Mouse (Mus musculus): Measurements from ENCODE around the gene Mnd1. TPM values are rescaled to one million over a fixed set of nuclear protein-coding genes. Genes with fewer than 3 reads are reported as not detected.

Gene Mnd1
- polyA plus RNA-seq, 1 experiment from 2014 or later = 6.8 TPM

DNA sequence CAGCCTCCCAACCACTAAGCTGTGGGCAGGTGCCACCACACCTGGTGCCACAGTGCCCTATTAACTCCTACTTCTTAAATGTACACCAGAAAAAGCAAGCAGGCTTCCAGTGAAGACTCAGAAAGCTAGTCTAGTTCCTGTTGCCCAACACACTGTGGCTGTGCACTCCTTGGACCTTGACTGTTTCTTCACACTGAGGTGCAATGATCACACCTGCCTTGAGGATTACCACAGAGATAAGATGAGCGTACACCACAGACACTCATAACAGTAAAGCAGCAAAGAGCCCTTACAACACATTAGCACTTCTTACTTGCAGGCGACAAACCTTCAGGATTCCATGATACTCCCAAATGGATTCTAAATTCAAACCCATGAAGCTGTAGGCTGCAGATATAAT lies 62.7 kb downstream of the Mnd1 start:
- Histone ChIP-seq H3K4me1 (replicated peaks) (no peaks in the 10 kb centered on the region), H3K27ac (replicated peaks) (no peak overlapping the region), H3K9me3 (replicated peaks) (no peaks in the 10 kb centered on the region), H3K4me3 (replicated peaks) (no peak overlapping the region), H3K9ac (no peak overlapping the region), H3K4me2 (no peak overlapping the region), H3K36me3 (replicated peaks) (no peaks in the 10 kb centered on the region), H3K27me3 (no peaks in the 10 kb centered on the region)
- ATAC-seq (ENCODE audit: insufficient read depth) = no peak
- 69% methylated on average over 2 of the region's 2 CpGs for WGBS (ENCODE audit: insufficient replicate concordance)

DNA sequence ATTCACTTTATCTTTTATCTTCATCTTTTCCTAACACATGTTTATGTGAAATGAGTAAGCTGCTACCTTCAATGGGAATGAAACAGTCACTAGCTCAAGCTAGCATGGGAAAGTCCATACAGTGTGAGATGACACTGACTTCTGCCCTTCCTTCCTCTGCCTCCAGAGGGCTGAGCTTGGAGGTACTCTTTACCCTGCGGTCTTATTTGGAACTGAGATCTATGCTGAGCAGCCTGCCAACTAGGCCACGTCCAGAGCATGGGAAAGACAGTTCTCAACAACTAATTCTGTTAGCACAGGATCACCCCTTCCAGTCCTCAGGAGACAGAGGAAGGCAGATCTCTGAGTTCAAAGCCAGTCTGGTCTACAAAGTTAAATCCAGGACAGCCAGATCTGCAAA lies 64.6 kb downstream of the Mnd1 start:
- WGBS (ENCODE audit: insufficient replicate concordance) = 23% methylated on average over 2 of the region's 2 CpGs
- no peaks in the 10 kb centered on the region for H3K27me3 ChIP-seq

GRCm38 (mm10) chr3:84086921-84087320 lies 68.7 kb downstream of the Mnd1 start:
- no peak overlapping the region for H3K27ac ChIP-seq (replicated peaks)
- H3K9ac ChIP-seq = no peak overlapping the region
- no peaks in the 10 kb centered on the region for H3K9me3 ChIP-seq (replicated peaks)
- no peak overlapping the region for H3K4me3 ChIP-seq (replicated peaks)
- no peaks in the 10 kb centered on the region for H3K36me3 ChIP-seq (replicated peaks)
- no peaks in the 10 kb centered on the region for H3K4me1 ChIP-seq (replicated peaks)
- no peaks in the 10 kb centered on the region for H3K27me3 ChIP-seq
- H3K4me2 ChIP-seq = no peak overlapping the region
- WGBS (ENCODE audit: insufficient replicate concordance) = 73% methylated on average over 2 of the region's 2 CpGs
- ATAC-seq (ENCODE audit: insufficient read depth) = no peak

More for the DNA sequence above, 64.6 kb downstream of the Mnd1 start:
- Histone ChIP-seq H3K4me3 (replicated peaks) (no peak overlapping the region), H3K4me2 (no peak overlapping the region), H3K4me1 (replicated peaks) (no peaks in the 10 kb centered on the region), H3K36me3 (replicated peaks) (no peaks in the 10 kb centered on the region), H3K27ac (replicated peaks) (no peak overlapping the region), H3K9ac (no peak overlapping the region), H3K9me3 (replicated peaks) (no peaks in the 10 kb centered on the region)
- ATAC-seq (ENCODE audit: insufficient read depth) = no peak

GRCm38 (mm10) chr3:84086337-84086736 lies 69.2 kb downstream of the Mnd1 start:
- Histone ChIP-seq H3K9ac (no peak overlapping the region), H3K27ac (replicated peaks) (no peak overlapping the region), H3K4me2 (no peak overlapping the region), H3K4me3 (replicated peaks) (no peak overlapping the region), H3K4me1 (replicated peaks) (no peaks in the 10 kb centered on the region), H3K9me3 (replicated peaks) (no peaks in the 10 kb centered on the region), H3K27me3 (no peaks in the 10 kb centered on the region), H3K36me3 (replicated peaks) (no peaks in the 10 kb centered on the region)
- no peak for ATAC-seq (ENCODE audit: insufficient read depth)
- WGBS (ENCODE audit: insufficient replicate concordance) = 73% methylated on average over 7 of the region's 7 CpGs

GRCm38 (mm10) chr3:84085429-84085828 lies 70.2 kb downstream of the Mnd1 start:
- H3K9me3 ChIP-seq (replicated peaks) = no peaks in the 10 kb centered on the region
- no peak overlapping the region for H3K4me2 ChIP-seq
- H3K36me3 ChIP-seq (replicated peaks) = no peaks in the 10 kb centered on the region
- no peak overlapping the region for H3K9ac ChIP-seq
- no peaks in the 10 kb centered on the region for H3K27me3 ChIP-seq
- ATAC-seq (ENCODE audit: insufficient read depth) = no peak
- H3K4me3 ChIP-seq (replicated peaks) = no peak overlapping the region
- no peaks in the 10 kb centered on the region for H3K4me1 ChIP-seq (replicated peaks)
- WGBS (ENCODE audit: insufficient replicate concordance) = 53% methylated on average over 9 of the region's 9 CpGs
- H3K27ac ChIP-seq (replicated peaks) = no peak overlapping the region

- WGBS (ENCODE audit: insufficient replicate concordance) = 81% methylated on average over 4 of the region's 4 CpGs
- no peak overlapping the region for H3K4me3 ChIP-seq (replicated peaks)
- no peak overlapping the region for H3K4me2 ChIP-seq
- no peaks in the 10 kb centered on the region for H3K27me3 ChIP-seq
- H3K9ac ChIP-seq = no peak overlapping the region
- no peak for ATAC-seq (ENCODE audit: insufficient read depth)
- H3K36me3 ChIP-seq (replicated peaks) = no peaks in the 10 kb centered on the region
- H3K4me1 ChIP-seq (replicated peaks) = no peaks in the 10 kb centered on the region; the same call in none of the 2 replicates
- no peak overlapping the region for H3K27ac ChIP-seq (replicated peaks)
- no peaks in the 10 kb centered on the region for H3K9me3 ChIP-seq (replicated peaks)
Observed at GRCm38 (mm10) chr3:84081208-84081722, 74.3 kb downstream of the Mnd1 start.

DNA sequence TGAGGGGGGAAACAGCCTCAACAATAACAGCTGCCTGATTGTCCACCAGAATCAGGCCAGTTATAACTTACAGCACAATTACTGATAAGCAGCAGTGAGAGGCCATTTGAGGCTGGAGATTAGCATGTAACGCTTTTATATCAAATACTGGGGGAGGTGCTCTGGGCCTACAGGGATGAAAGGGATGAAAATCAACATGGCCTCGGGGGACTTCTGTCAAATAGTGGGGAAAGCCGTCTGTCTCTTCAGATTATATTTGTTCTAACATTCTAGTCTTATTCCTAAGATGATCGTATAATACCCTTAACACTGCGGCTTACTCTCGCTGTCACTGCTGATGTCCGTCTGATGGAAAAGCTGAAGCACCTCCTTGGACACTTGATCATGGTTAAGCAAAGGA lies 75.5 kb downstream of the Mnd1 start:
- no peak overlapping the region for H3K9ac ChIP-seq

DNA sequence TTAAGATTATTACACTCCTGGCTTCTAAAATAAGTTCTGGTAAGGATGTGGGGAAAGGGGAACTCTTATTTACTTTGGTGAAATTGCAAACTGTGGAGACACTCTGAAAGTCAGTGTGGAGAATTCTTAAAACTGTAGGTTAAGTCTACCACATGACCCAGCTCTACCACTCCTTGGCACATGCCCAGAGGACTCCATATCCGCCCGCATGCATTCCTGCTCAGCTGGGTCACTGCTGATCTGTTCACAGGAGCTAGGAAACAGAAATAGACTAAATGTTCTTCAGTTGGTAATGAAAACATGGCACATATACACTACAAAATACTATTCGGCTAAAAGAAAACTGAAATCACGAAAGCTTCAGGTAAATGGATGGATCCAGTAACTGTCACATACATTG lies 78.1 kb downstream of the Mnd1 start:
- ATAC-seq (ENCODE audit: insufficient read depth) = no peak
- H3K27me3 ChIP-seq = no peaks in the 10 kb centered on the region
- H3K4me2 ChIP-seq = no peak overlapping the region
- H3K36me3 ChIP-seq (replicated peaks) = no peaks in the 10 kb centered on the region
- no peak overlapping the region for H3K4me3 ChIP-seq (replicated peaks)
- no peak overlapping the region for H3K27ac ChIP-seq (replicated peaks)
- no peaks in the 10 kb centered on the region for H3K9me3 ChIP-seq (replicated peaks)
- H3K4me1 ChIP-seq (replicated peaks) = no peaks in the 10 kb centered on the region; the same call in none of the 2 replicates
- H3K9ac ChIP-seq = no peak overlapping the region
- WGBS (ENCODE audit: insufficient replicate concordance) = 76% methylated on average over 4 of the region's 4 CpGs

More for the DNA sequence above, 75.5 kb downstream of the Mnd1 start:
- no peaks in the 10 kb centered on the region for H3K9me3 ChIP-seq (replicated peaks)
- ATAC-seq (ENCODE audit: insufficient read depth) = no peak
- H3K36me3 ChIP-seq (replicated peaks) = no peaks in the 10 kb centered on the region
- no peak overlapping the region for H3K4me3 ChIP-seq (replicated peaks)
- 74% methylated on average over 7 of the region's 7 CpGs for WGBS (ENCODE audit: insufficient replicate concordance)
- H3K4me2 ChIP-seq = no peak overlapping the region
- H3K4me1 ChIP-seq (replicated peaks) = no peaks in the 10 kb centered on the region; the same call in none of the 2 replicates
- H3K27ac ChIP-seq (replicated peaks) = no peak overlapping the region
- H3K27me3 ChIP-seq = no peaks in the 10 kb centered on the region

DNA sequence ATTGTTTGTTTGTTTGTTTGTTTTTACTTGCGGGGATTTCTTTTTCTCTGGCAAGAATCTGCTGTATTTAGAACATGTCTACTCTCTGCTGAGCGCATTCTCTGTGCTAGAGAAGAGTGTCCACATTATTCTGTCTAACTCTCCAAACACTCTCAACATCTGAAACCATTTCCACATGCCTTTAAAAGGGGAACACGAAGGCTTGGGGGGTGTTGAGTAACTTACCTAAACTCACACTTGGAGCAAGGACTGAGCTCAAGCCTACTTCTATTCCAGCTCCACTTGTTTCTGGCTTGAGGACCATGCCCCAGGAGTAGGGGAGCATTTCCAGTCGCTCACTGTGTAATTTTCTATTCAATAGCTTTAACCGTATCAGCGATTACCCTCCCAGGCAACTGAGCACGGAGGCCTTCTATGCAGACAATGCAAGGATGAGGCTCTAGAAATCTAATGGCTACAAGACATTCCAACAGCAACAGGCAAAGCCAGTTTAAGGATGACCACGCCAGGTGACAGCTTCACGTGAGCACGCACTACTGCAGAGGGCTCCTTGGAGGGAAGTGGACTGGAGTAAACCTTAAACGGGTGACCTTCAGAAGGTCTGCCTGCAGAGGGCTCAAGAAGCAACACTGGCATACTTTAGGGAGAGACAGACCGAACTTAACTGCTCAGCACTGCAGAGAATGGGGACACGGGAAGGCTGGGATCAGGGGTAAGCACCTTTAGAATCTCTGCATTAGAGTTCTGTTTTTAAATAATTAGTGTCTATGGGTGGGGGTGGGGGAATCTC lies 78.8 kb downstream of the Mnd1 start:
- Histone ChIP-seq H3K9me3 (replicated peaks) (no peaks in the 10 kb centered on the region), H3K4me2 (no peak overlapping the region), H3K4me3 (replicated peaks) (no peak overlapping the region), H3K4me1 (replicated peaks) (no peaks in the 10 kb centered on the region; the same call in none of the 2 replicates), H3K27ac (replicated peaks) (no peak overlapping the region), H3K36me3 (replicated peaks) (no peaks in the 10 kb centered on the region), H3K27me3 (no peaks in the 10 kb centered on the region), H3K9ac (no peak overlapping the region)
- ATAC-seq (ENCODE audit: insufficient read depth) = no peak
- WGBS (ENCODE audit: insufficient replicate concordance) = 69% methylated on average over 13 of the region's 13 CpGs

- ATAC-seq (ENCODE audit: insufficient read depth) = no peak
- Histone ChIP-seq H3K4me1 (replicated peaks) (no peaks in the 10 kb centered on the region; the same call in none of the 2 replicates), H3K27ac (replicated peaks) (no peak overlapping the region), H3K27me3 (no peaks in the 10 kb centered on the region), H3K4me2 (no peak overlapping the region), H3K9ac (no peak overlapping the region), H3K9me3 (replicated peaks) (no peaks in the 10 kb centered on the region), H3K4me3 (replicated peaks) (no peak overlapping the region), H3K36me3 (replicated peaks) (no peaks in the 10 kb centered on the region)
- WGBS (ENCODE audit: insufficient replicate concordance) = 53% methylated on average over 4 of the region's 4 CpGs
Observed at GRCm38 (mm10) chr3:84075516-84075915, 80.1 kb downstream of the Mnd1 start.

- no peaks in the 10 kb centered on the region for H3K36me3 ChIP-seq (replicated peaks)
- H3K27me3 ChIP-seq = no peaks in the 10 kb centered on the region
- H3K27ac ChIP-seq (replicated peaks) = no peak overlapping the region
- no peaks in the 10 kb centered on the region; the same call in none of the 2 replicates for H3K4me1 ChIP-seq (replicated peaks)
- H3K4me2 ChIP-seq = no peak overlapping the region
- 64% methylated on average over 2 of the region's 2 CpGs for whole genome bisulfite sequencing (ENCODE audit: insufficient replicate concordance)
- H3K9ac ChIP-seq = no peak overlapping the region
- ATAC-seq (ENCODE audit: insufficient read depth) = no peak
- no peak overlapping the region for H3K4me3 ChIP-seq (replicated peaks)
- H3K9me3 ChIP-seq (replicated peaks) = no peaks in the 10 kb centered on the region
Observed at GRCm38 (mm10) chr3:84074777-84075176, 80.8 kb downstream of the Mnd1 start.
